Mouse (Mus musculus) leukemia stem cell, adult 10-12 weeks (primary cell): ENCODE data around the gene Spag8. TPM values are rescaled to one million over a fixed set of nuclear protein-coding genes. Genes with fewer than 3 reads are reported as not detected.

Source experiments
- polyA plus RNA-seq: library from polyadenylated mRNA; stranded (reverse); fragments of >175 nt; gene quantifications from 2 replicates; pipeline ENCODE4 v1.2.3, GENCODE M21; 2012; ENCODE audit warnings: low replicate concordance

Spag8 gene
- not detected in 2 replicates for polyA plus RNA-seq

DNA sequence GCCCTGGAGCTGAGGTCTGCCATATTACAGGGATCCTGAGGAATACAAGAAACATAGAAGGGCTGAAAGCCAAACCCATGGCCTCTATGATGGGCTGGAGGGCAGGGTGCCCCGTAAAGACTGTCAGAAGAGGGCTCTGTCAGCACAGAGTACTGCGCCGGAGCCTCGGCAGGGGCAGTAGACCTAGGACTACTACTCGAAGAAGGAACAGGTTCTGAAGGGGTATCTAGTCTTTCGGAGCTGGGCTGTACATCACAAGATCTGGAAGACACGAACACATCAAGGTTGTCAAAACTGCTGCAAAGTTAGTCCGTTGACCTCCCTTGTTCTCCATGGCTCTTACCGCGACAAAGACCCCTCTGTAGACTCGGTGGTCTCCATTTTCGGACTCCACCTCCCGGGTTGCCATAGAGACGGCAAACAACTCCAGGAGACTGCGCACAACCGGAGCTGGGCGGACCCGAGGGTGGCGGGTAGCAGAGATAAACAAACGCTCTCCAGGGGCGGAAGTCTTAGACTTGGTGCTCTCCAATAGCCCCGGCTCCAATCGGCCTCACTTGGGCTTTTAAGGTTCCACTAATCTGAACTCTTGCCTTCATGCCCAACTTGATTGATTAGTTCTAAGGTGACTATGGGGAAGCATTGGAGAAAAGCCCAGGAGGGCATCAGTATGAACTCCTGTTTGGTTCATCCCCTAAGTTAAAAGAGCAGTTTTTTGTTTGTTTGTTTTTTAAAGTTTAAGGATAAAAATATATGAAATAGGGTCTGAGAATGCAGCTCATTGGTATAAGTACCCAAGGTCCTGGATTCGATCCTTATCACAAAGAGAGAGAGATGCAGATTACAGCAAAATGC, at the start of gene Spag8:
Spag8 (minus strand) TSS at position 434 of the 855 bp plus-strand sequence.

DNA sequence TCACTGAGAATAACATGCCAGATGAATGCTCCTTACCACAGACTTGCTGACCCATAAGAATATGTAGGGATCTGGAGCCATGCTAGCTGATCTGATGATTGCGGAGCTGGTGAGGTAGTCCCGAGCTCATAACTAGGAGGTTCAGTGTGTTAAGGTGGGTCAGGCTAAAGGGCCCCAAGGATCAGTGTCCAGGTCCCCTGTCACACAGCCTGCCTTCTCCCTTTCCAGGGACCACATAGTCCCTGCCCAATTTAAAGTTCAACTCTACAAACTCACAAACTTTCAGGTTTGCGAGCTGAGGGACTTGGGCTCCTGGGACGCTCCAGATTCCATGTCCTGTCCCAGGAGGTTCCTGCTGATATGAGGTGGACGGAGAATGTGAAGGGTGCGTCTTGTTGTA, 47.3 kb upstream of the Spag8 start, which contains the start of gene Olfr70:
Olfr70 (minus strand) TSS at position 101 of the 400 bp plus-strand sequence.

DNA sequence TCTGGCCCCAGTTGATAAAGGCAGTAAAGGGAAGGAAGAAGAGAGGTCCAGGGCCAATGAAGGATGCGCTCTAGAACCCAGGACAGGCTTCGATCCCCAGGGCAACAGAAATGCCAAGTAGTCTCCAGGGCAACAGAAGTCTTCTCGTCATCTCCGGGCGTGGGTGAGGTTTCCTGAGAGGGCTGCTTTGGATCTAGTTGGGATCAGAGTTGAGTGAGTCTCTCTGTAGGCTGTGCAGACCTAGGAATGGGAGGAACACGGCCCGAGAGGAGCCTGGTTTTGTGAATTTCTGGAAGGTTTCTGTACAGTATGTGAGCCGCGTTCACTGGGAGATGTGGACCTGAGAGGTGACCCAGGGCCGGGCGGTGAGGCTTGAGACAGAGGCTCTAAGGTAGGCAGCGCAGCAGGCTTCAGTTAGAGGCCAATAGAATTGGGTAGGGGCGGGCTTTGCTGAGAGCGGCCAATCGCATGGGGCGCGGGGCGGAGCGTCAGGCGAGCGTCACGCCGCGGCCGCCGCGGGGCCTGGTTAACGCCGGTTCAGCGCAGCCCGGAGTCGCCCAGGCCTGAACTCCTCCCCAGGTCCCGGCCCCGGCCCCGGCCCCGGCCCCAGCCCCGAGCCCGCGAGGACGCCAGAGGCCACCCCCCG, 15.5 kb upstream of the Spag8 start, which contains the start of the genes Tmem8b and Fam221b:
Tmem8b (plus strand) TSS at position 190 of the 646 bp plus-strand sequence.
Fam221b (minus strand) TSS at position 364 of the 646 bp plus-strand sequence.

DNA sequence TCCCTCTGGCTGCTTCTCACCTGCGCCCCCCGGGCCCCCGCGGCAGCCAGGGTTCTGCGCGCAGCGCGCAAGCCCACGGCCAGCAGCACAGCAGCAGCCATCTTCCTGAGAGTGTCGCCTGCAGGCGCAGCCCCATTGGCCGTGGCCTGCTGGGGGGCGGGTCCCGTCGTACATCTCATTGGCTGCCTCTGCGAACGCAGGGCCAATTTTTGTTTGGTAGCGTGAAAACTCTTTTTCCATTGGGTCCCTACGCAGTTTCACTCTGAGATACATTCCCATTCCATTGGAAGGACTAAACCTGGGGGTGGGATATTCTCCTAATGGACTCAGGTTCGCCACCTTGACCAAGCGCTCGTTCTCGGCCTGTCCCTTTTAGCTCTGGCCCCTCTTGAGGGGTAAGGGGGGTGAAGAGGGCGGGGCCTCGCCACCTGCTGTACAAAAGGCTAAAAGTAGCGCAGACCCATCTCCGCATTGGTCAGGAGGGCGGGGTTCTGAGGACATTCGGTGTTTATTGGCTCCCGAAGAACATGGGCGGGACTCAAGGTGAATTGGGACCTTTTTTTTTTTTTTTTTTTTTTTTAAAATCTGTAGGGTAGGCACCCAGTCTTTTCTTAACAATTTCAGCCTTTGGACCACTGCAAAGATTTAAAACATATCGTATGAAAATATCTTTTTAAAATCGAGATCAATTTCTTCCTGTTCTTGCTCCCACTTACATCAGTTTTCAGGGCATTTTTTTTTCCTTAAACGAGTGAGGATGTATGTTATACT, 3.1 kb upstream of the Spag8 start, which contains the start of gene Hint2:
Hint2 (minus strand) TSS at position 128 of the 771 bp plus-strand sequence.

DNA sequence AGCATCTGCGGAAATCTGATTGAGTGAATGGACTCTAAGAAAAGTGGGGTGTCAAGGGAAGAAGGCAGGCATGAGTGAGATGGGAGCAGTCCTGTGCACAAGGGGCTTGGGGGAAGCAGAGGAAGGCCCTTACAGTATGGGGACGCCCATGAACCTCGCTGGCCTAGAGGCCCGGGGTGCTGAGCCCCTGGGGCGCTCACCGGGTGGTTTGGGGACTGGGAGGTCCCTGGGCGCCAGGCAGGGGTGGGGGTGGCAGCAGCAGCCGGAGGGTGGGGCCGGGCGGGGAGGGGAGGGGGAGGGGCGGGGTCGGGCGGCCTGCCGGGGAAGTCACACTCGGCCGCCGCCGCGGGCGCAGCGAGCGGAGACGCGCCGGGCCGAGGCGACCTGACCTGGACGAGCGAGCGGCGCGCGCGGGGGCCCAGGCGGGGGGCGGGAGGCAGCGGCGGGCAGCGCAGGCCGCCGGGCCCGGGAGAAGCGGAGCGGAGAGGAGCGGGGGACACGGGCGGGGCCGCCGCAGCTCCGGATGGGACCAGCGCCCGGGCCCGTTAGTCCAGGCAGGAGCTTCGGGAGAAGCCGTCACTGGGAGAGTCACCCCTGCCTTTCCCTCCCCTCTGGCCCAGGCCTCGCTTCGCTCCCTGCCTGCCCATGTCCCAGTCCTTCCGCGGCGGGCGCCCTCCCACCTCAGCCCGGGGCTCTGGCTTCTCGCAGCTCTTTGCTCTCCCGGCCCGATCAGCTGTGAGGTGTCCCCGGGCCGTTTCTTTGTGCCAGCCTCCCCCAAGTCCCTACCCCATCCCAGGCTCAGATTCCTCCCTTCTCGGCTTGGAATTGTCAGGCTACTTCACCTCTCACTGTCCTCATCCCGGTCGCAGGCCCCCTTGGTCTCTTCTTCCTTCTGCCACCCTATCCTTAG, 22.1 kb downstream of the Spag8 start, which contains the start of gene Npr2:
Npr2 (plus strand) TSS at position 890 of the 910 bp plus-strand sequence.

Other genes starting within 250 kb of the Spag8 start
- not detected in 2 replicates for gene Fam166b, start 224.5 kb downstream of the Spag8 start, polyA plus RNA-seq
- gene Tesk1, start 211.7 kb downstream of the Spag8 start, polyA plus RNA-seq: 61.5 and 66.9 TPM in 2 replicates
- 13.1 and 30.5 TPM in 2 replicates for gene Cd72, start 199.0 kb downstream of the Spag8 start, polyA plus RNA-seq
- gene Sit1, start 169.9 kb downstream of the Spag8 start, polyA plus RNA-seq: 2.5 and 7.0 TPM in 2 replicates
- 57.3 and 118 TPM in 2 replicates for gene Ccdc107, start 160.7 kb downstream of the Spag8 start, polyA plus RNA-seq
- 10.8 and 15.0 TPM in 2 replicates for gene Arhgef39, start 153.9 kb downstream of the Spag8 start, polyA plus RNA-seq
- gene Car9, start 146.6 kb downstream of the Spag8 start, polyA plus RNA-seq: 0.71 TPM in 1 of 2 replicates, not detected in the other
- gene Tpm2, start 129.8 kb downstream of the Spag8 start, polyA plus RNA-seq: 1.2 and 2.0 TPM in 2 replicates
- 2.3 and 2.7 TPM in 2 replicates for gene Creb3, start 91.3 kb downstream of the Spag8 start, polyA plus RNA-seq
- 171 and 216 TPM in 2 replicates for gene Tln1, start 90.9 kb downstream of the Spag8 start, polyA plus RNA-seq
- gene Rgp1, start 74.9 kb downstream of the Spag8 start, polyA plus RNA-seq: 10.0 and 92.3 TPM in 2 replicates
- gene Gba2, start 74.7 kb downstream of the Spag8 start, polyA plus RNA-seq: 5.8 and 15.7 TPM in 2 replicates
- not detected in 2 replicates for gene Msmp, start 69.1 kb downstream of the Spag8 start, polyA plus RNA-seq
- gene Npr2, start 21.7 kb downstream of the Spag8 start, polyA plus RNA-seq: 0.08 and 0.18 TPM in 2 replicates
- gene Hint2, start 2.9 kb upstream of the Spag8 start, polyA plus RNA-seq: 13.6 and 20.8 TPM in 2 replicates
- 0.60 and 1.3 TPM in 2 replicates for gene Tmem8b, start 15.4 kb upstream of the Spag8 start, polyA plus RNA-seq
- not detected in 2 replicates for gene Fam221b, start 15.6 kb upstream of the Spag8 start, polyA plus RNA-seq
- not detected in 2 replicates for gene Olfr70, start 47.2 kb upstream of the Spag8 start, polyA plus RNA-seq
- gene Olfr71, start 56.7 kb upstream of the Spag8 start, polyA plus RNA-seq: 0.15 TPM in 1 of 2 replicates, not detected in the other
- 0.11 TPM in 1 of 2 replicates, not detected in the other for gene Hrct1, start 73.6 kb upstream of the Spag8 start, polyA plus RNA-seq
- gene Spaar, start 76.4 kb upstream of the Spag8 start, polyA plus RNA-seq: 0.03 TPM in 1 of 2 replicates, not detected in the other
- not detected in 2 replicates for gene Olfr159, start 117.4 kb upstream of the Spag8 start, polyA plus RNA-seq
- gene Olfr156, start 170.3 kb upstream of the Spag8 start, polyA plus RNA-seq: not detected in 2 replicates
- not detected in 2 replicates for gene Olfr157, start 186.6 kb upstream of the Spag8 start, polyA plus RNA-seq
- gene Olfr155, start 198.0 kb upstream of the Spag8 start, polyA plus RNA-seq: not detected in 2 replicates
- gene Reck, start 221.9 kb upstream of the Spag8 start, polyA plus RNA-seq: 0.30 TPM in 1 of 2 replicates, not detected in the other